Mouse (Mus musculus) erythroblast, embryonic 14.5 days (primary cell): ENCODE results near the gene Ablim2.

Experiments used
- GATA1 ChIP-seq: IDR thresholded peaks from 2 replicates; pipeline ENCODE4 v1.6.1; 2012; ENCODE audit warnings: low read length, inconsistent platforms, mixed read lengths
- TAL1 ChIP-seq: IDR thresholded peaks from 3 replicates; pipeline ENCODE4 v1.6.1; 2012; ENCODE audit warnings: low read length, inconsistent platforms, mixed read lengths

DNA sequence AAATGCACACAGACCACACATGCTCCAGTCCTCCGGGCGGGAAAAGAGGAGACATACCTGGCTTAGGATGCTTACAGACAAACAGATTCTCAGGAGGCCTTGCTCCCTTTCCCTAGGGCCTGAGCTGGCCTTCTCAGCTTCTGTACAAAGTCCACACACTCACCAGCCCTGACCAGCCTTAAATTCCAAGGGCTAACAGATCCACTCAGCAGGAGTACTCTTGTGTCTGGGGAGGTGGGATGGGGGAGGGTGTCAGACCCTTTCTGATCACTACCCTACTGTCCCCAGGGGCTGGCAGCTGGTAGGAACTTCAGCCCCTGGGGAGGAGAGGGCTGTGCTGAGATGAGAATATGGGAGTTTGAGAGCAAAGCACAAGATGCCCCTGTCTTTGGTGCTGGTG, 18.7 kb upstream of the Ablim2 start:
- no peak for TF ChIP-seq TAL1
- TF ChIP-seq GATA1, result no peak
